Mouse (Mus musculus): ENCODE measurements around the gene Itih2. TPM values are rescaled to one million over a fixed set of nuclear protein-coding genes. Genes with fewer than 3 reads are reported as not detected.
A peak's percentile ranks its signal among the peaks of the same experiment; 100 is the strongest.

Itih2 gene
- polyA plus RNA-seq, 1 experiment from 2014 or later: 230 TPM

DNA sequence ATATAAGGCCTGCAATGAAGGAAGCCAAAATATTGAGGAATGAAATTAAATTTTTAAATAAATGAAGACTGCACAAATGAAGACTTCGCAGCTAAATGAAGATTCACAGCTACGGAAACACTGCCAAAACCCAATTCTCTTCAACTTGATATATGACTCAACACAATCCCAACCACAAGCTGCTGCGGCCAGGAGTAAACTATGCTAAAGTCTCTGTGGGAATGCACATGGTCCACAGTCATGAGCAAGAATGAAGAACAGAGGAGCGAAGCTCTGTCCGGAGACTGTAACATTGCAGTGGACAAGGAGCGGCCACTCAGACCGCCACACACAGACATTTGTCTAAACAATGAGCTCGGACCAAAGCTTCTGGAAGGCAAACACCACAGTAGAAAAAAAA, 54.5 kb downstream of the Itih2 start:
- no peak overlapping the region for H3K4me2 ChIP-seq
- WGBS (ENCODE audit: insufficient replicate concordance): 81% methylated on average over 8 of the region's 8 CpGs

DNA sequence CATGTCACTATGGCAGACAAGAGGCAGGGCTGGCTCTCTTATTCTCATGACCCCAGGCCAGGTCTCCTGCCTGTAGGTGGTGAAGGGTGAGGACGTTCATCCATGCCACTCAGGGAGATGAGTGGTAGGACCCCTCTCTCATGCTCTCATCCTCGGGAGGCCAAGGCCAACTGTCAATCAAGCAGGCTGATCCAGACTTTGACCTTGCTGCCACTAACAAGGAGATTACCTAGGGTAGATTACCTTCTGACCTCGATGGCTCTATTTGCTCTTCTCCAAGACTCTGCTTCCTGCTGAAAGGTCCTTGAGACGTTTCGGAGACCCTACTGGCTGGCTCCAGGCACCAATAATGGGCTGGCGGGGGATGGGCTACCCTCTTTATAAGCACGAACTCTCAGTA, 56.7 kb downstream of the Itih2 start:
- no peak overlapping the region for H3K4me3 ChIP-seq
- no peaks in the 10 kb centered on the region for H3K9me3 ChIP-seq (replicated peaks)
- 65% methylated on average over 7 of the region's 7 CpGs for WGBS (ENCODE audit: insufficient replicate concordance)
- no peak overlapping the region for H3K4me2 ChIP-seq
- no peak overlapping the region for H3K27ac ChIP-seq
- H3K27me3 ChIP-seq (replicated peaks): no peaks in the 10 kb centered on the region
- H3K36me3 ChIP-seq: peaks cover 64% of the 10 kb centered on the region
- peak; percentile 35; the same call in 1 of the 2 replicates for ATAC-seq
- H3K9ac ChIP-seq: no peak overlapping the region
- peaks cover 71% of the 10 kb centered on the region for H3K4me1 ChIP-seq

More for the DNA sequence above, 54.5 kb downstream of the Itih2 start:
- H3K4me3 ChIP-seq: no peak overlapping the region
- peaks cover 74% of the 10 kb centered on the region for H3K4me1 ChIP-seq
- no peak overlapping the region for H3K9ac ChIP-seq
- H3K36me3 ChIP-seq: peaks cover 52% of the 10 kb centered on the region
- no peaks in the 10 kb centered on the region for H3K27me3 ChIP-seq (replicated peaks)
- H3K27ac ChIP-seq: no peak overlapping the region
- no peak for ATAC-seq
- H3K9me3 ChIP-seq (replicated peaks): no peaks in the 10 kb centered on the region

DNA sequence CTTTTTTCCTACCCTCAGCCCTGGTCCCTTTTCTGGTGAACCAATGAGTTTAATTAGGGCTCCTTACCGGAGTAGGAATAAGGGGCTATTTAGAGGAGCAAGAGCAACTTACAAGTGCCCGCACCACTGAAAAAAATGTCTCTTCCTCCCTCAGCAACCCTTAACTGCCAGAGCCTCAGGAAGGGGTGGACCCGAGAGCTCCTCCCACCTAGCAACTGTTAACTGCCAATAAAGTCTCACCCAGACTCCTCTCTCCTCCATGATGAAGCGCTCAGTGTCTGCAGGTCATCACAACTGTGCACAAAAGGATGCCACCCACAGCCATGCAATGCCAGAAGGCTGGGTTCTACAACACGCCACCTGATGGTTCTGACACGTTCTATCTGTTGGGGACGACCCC, 59.4 kb downstream of the Itih2 start:
- Histone ChIP-seq H3K4me1 (peaks cover 49% of the 10 kb centered on the region), H3K27me3 (replicated peaks) (no peaks in the 10 kb centered on the region), H3K36me3 (peaks cover 82% of the 10 kb centered on the region), H3K27ac (no peak overlapping the region), H3K9ac (no peak overlapping the region), H3K9me3 (replicated peaks) (no peaks in the 10 kb centered on the region), H3K4me3 (no peak overlapping the region), H3K4me2 (no peak overlapping the region; the same call in 1 of the 2 replicates)
- ATAC-seq: peak; percentile 22; the same call in 1 of the 2 replicates
- WGBS (ENCODE audit: insufficient replicate concordance): 44% methylated on average over 7 of the region's 7 CpGs

DNA sequence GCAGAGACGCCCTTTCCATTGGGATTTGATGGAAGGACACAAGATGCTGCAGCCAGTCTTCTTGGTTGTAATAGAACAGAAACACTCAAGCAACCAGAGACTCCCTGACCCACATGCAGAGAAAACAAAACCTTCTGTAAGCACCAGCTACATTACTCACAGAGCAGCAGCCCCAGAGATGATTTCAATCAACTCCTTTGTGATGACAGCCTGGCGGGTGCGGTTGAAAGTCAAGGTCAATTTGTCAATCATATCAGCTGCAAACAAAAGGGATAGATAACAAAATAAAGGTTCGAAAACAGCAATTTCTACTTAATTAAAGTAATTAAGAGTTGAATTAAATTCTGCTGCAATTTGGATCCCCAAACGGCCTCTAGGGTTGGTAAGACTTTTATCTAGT, 72.4 kb downstream of the Itih2 start:
- H3K4me3 ChIP-seq: no peak overlapping the region
- H3K4me1 ChIP-seq: no peaks in the 10 kb centered on the region
- no peaks in the 10 kb centered on the region for H3K9me3 ChIP-seq (replicated peaks)
- H3K4me2 ChIP-seq: no peak overlapping the region
- H3K27me3 ChIP-seq (replicated peaks): no peaks in the 10 kb centered on the region
- 78% methylated on average over 5 of the region's 5 CpGs for WGBS (ENCODE audit: insufficient replicate concordance)
- H3K9ac ChIP-seq: no peak overlapping the region
- ATAC-seq: no peak
- H3K36me3 ChIP-seq: peaks cover 91% of the 10 kb centered on the region
- H3K27ac ChIP-seq: no peak overlapping the region

DNA sequence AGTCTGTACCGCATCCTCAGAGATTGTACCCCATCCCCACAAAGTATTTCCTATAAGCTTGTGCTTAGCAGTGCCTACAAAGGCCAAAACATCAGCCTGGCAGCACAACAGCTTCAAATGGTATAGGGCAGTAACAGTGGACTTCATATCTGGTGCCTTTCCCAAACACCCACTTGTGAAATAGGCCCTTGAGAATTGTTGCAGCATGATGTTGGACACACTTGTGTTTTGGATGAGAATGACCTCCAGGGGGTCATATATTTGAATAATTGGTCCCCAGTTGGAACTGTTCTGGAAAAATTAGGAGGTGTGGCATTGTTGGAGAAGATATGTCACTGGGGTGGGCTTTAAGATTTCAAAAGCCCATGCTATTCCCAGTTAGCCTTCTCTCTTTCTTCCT, 79.2 kb downstream of the Itih2 start:
- Histone ChIP-seq H3K27ac (no peak overlapping the region), H3K4me1 (peaks cover 16% of the 10 kb centered on the region), H3K9me3 (replicated peaks) (no peaks in the 10 kb centered on the region), H3K27me3 (replicated peaks) (no peaks in the 10 kb centered on the region), H3K9ac (no peak overlapping the region), H3K4me2 (no peak overlapping the region), H3K36me3 (peaks cover 37% of the 10 kb centered on the region), H3K4me3 (no peak overlapping the region)
- 77% methylated on average over 1 of the region's 1 CpGs for WGBS (ENCODE audit: insufficient replicate concordance)
- no peak for ATAC-seq

DNA sequence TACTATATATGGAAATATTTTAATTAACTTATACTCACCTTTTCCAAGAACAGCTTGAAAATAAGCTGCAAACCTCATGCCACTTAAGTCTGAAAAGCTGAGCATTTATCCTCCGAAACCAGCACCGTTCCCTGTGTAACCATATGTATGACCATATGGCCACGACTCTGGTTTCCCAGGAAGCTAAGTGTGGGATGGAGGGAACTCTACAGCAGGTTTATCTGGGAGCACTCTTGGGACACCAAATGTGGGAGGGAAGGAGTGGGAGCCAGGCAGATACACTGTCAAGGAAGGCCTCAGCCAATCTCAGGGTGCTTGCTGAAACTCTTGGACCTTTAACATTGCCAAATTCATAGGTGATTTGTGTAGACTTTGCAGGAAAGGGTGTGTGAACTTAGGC, 80.3 kb downstream of the Itih2 start:
- no peak overlapping the region for H3K9ac ChIP-seq
- no peak overlapping the region for H3K4me3 ChIP-seq
- no peaks in the 10 kb centered on the region for H3K9me3 ChIP-seq (replicated peaks)
- H3K27me3 ChIP-seq (replicated peaks): no peaks in the 10 kb centered on the region
- no peak overlapping the region for H3K27ac ChIP-seq
- peaks cover 26% of the 10 kb centered on the region for H3K4me1 ChIP-seq
- peaks cover 27% of the 10 kb centered on the region for H3K36me3 ChIP-seq
- no peak for ATAC-seq
- WGBS (ENCODE audit: insufficient replicate concordance): 80% methylated on average over 3 of the region's 3 CpGs
- H3K4me2 ChIP-seq: no peak overlapping the region

DNA sequence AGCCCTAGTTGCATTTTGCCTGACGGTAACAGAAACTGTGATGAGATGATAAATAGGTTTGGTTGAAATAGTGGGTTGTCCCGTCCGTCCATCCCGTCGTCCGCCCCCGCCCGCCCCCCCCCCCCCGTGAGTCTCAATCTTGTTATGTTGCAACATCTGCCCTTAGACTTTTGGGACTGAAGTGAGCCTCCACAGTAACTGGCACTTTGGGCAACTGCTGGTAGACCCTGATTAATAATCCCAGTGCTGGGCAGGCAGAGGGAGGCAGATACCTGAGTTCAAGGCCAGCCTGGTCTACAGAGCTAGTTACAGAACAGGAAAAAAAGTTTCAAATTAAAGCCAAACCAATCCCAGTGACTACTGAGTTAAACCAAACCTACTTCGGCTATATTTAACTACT, 81.7 kb downstream of the Itih2 start:
- peaks cover 26% of the 10 kb centered on the region for H3K4me1 ChIP-seq
- H3K9me3 ChIP-seq (replicated peaks): no peaks in the 10 kb centered on the region
- no peak for ATAC-seq
- WGBS (ENCODE audit: insufficient replicate concordance): 9% methylated on average over 10 of the region's 10 CpGs
- peak overlapping the region; percentile 85 for H3K4me2 ChIP-seq
- H3K27me3 ChIP-seq (replicated peaks): no peaks in the 10 kb centered on the region
- H3K4me3 ChIP-seq: peak overlapping the region; percentile 98
- H3K9ac ChIP-seq: peak overlapping the region; percentile 89
- peak overlapping the region; percentile 60; the same call in 1 of the 2 replicates for H3K27ac ChIP-seq
- H3K36me3 ChIP-seq: peaks cover 13% of the 10 kb centered on the region; the same call in 1 of the 2 replicates

DNA sequence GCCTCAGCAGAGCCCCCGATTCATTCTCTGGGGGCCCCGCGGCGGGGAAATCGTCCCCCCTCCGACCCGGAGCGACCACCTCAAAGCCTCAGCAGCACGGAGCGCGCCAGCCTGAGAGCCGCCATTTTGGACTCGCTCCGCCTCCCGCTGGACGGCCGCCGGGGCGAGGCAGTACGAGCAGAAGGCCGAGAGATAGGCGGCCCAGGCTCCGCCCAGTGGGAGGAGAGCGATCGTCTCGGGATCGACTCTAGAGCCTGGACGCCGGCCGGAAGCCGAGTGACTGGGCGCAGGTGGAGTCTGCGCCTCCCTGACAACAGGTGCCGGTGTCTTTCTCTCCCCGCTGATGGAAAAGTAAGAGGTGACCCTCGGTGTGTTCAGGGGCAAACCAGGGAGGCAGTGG, 82.7 kb downstream of the Itih2 start, which contains the start of gene Taf3:
Gene Taf3 (minus strand): TSS at position 136 of the 400 bp plus-strand sequence.
- peak; percentile 95 for ATAC-seq
- peaks cover 26% of the 10 kb centered on the region for H3K4me1 ChIP-seq
- H3K4me2 ChIP-seq: peak within 1 kb of the TSS; percentile 86
- peak within 1 kb of the TSS; percentile 60 for H3K27ac ChIP-seq
- H3K4me3 ChIP-seq: peak within 1 kb of the TSS; percentile 98
- peaks cover 5% of the 10 kb centered on the region; the same call in 1 of the 2 replicates for H3K36me3 ChIP-seq
- H3K9me3 ChIP-seq (replicated peaks): no peaks in the 10 kb centered on the region
- H3K9ac ChIP-seq: peak within 1 kb of the TSS; percentile 89
- no peaks in the 10 kb centered on the region for H3K27me3 ChIP-seq (replicated peaks)
- under 1% methylated on average over 36 of the region's 36 CpGs for WGBS (ENCODE audit: insufficient replicate concordance)

DNA sequence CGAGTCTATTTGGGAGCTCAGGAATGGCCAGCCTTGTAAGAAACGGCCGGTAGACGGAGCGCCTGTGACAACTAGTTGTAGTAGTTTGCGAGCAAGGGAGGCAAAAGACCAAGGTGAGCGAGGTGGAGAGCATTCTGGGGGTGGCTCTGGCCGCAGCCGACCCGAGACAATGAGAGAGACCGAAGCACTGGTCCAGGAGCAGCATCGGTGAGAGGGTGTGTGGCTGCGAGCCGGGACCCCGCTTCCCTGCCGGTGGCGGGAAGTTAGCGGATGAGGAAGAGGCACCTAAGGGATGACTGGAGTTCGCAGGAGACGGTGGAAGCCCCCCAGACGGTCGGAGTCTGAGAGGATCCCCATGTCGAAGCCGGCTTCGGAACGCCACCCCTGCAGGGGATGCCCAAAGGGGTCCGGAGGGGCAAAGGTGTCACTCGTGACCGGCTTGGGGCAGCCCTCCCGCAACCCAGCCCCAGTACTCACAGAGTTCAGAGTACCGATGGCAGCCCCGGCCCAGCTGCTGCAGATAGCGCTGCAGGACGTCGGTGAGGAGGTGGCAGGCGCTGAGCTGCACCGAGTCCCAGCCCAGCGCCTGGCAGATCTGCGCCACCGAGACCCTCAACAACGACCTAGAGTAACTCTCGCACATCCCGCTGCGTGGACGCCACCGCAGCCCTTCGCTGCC, 83.3 kb downstream of the Itih2 start:
- Histone ChIP-seq H3K4me3 (peak overlapping the region; percentile 98), H3K27me3 (replicated peaks) (no peaks in the 10 kb centered on the region), H3K4me2 (peak overlapping the region; percentile 86), H3K36me3 (no peaks in the 10 kb centered on the region), H3K27ac (peak overlapping the region; percentile 54), H3K9ac (peak overlapping the region; percentile 89), H3K4me1 (peaks cover 26% of the 10 kb centered on the region), H3K9me3 (replicated peaks) (no peaks in the 10 kb centered on the region)
- 1% methylated on average over 47 of the region's 47 CpGs for WGBS (ENCODE audit: insufficient replicate concordance)
- peak; percentile 56 for ATAC-seq

Other genes with a start within 250 kb of the Itih2 start
- gene 9230102O04Rik, start 241.9 kb downstream of the Itih2 start, polyA plus RNA-seq (2016; fragmentation: Nextera tagmentation; extraction: Ambion mirVana): 0.37 TPM in 1 of 2 replicates, not detected in the other
- gene Gata3, start 241.4 kb downstream of the Itih2 start, polyA plus RNA-seq (2016; fragmentation: Nextera tagmentation; extraction: Ambion mirVana): 2.0 and 2.1 TPM in 2 replicates
- 10.0 and 10.4 TPM in 2 replicates for gene Taf3, start 82.8 kb downstream of the Itih2 start, polyA plus RNA-seq (2016; fragmentation: Nextera tagmentation; extraction: Ambion mirVana)
- gene Atp5c1, start 50.9 kb downstream of the Itih2 start, polyA plus RNA-seq (2016; fragmentation: Nextera tagmentation; extraction: Ambion mirVana): 409 and 425 TPM in 2 replicates
- gene Kin, start 50.8 kb downstream of the Itih2 start, polyA plus RNA-seq (2016; fragmentation: Nextera tagmentation; extraction: Ambion mirVana): 23.5 and 24.2 TPM in 2 replicates
- gene Itih5, start 22.2 kb upstream of the Itih2 start, polyA plus RNA-seq (2016; fragmentation: Nextera tagmentation; extraction: Ambion mirVana): 4.6 and 5.1 TPM in 2 replicates
- gene Sfmbt2, start 239.1 kb upstream of the Itih2 start, polyA plus RNA-seq (2016; fragmentation: Nextera tagmentation; extraction: Ambion mirVana): 0.68 and 1.1 TPM in 2 replicates